Mouse (Mus musculus): Measurements from ENCODE around the gene Lpo.
A peak's percentile ranks its signal among the peaks of the same experiment; 100 is the strongest.

Gene Lpo

GRCm38 (mm10) chr11:87793460-87793859 is 34.6 kb downstream of the Lpo start, which contains the start of gene Mpo:
Gene Mpo, plus strand, starts transcription at chr11:87793581.
- Histone ChIP-seq H3K36me3 (ENCODE audit: insufficient read depth, low read length) (no peaks in the 10 kb centered on the region), H3K27me3 (ENCODE audit: insufficient read depth, low read length) (peaks cover 38% of the 10 kb centered on the region), H3K4me3 (replicated peaks; ENCODE audit: low read length) (no peak within 1 kb of the TSS), H3K9me3 (ENCODE audit: low read length) (peaks cover 5% of the 10 kb centered on the region), H3K4me1 (replicated peaks; ENCODE audit: low read depth, low read length) (peaks cover 6% of the 10 kb centered on the region)
- TF ChIP-seq POU5F1 (IDR thresholded peaks at IDR 0.05; ENCODE audit: borderline replicate concordance, low read length) (no peak), NANOG (IDR thresholded peaks at IDR 0.05; ENCODE audit: borderline replicate concordance, low read length) (no peak), CTCF (conservative IDR thresholded peaks at IDR 0.05; ENCODE audit: low read length) (no peak)

DNA sequence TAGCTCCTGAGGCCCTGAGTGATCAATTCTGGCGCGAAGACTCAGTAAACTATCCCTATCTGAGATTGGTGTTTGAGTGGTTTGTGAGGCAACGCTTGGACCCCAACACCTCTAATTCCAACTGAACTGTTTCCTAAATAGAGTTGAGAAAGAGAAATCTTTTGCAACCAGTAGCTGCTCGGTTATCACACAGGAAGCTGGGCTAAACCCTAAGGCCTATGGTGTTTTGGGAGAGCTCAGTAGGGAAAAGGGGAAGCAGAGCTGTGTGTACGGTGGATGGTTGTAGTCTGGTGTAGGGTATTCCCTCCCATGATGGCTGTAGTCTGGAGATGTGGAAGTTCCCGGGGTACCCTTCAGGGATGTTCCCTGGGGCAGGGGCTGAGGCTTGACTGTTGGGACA is 38.0 kb downstream of the Lpo start:
- Histone ChIP-seq H3K27me3 (ENCODE audit: insufficient read depth, low read length) (peaks cover 22% of the 10 kb centered on the region), H3K4me1 (replicated peaks; ENCODE audit: low read depth, low read length) (peaks cover 3% of the 10 kb centered on the region; the same call in 1 of the 2 replicates), H3K36me3 (ENCODE audit: insufficient read depth, low read length) (no peaks in the 10 kb centered on the region), H3K4me3 (replicated peaks; ENCODE audit: low read length) (no peak overlapping the region), H3K9me3 (ENCODE audit: low read length) (peaks cover 5% of the 10 kb centered on the region)
- TF ChIP-seq CTCF (conservative IDR thresholded peaks at IDR 0.05; ENCODE audit: low read length) (no peak), POU5F1 (IDR thresholded peaks at IDR 0.05; ENCODE audit: borderline replicate concordance, low read length) (no peak), NANOG (IDR thresholded peaks at IDR 0.05; ENCODE audit: borderline replicate concordance, low read length) (no peak)

DNA sequence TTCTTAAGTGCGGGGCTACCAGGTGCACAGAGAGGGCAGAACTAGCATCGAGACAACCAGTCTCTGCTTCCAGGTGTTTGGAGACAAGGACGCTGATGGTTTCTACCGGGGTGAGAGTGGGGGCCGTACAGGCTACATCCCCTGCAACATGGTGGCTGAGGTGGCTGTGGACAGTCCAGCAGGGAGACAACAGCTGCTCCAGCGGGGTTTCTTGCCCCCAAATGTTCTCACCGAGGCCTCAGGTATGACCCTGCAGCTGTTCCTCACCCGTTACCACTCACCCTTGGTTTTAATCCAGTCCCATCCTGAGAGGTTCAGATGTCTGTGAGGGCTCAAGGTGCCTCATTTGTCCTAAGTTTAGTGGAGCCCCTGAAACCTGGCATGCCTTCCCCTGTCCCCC is 48.0 kb downstream of the Lpo start:
- Histone ChIP-seq H3K36me3 (ENCODE audit: insufficient read depth, low read length) (no peaks in the 10 kb centered on the region), H3K4me3 (replicated peaks; ENCODE audit: low read length) (no peak overlapping the region), H3K27me3 (ENCODE audit: insufficient read depth, low read length) (peaks cover 78% of the 10 kb centered on the region), H3K4me1 (replicated peaks; ENCODE audit: low read depth, low read length) (peaks cover 26% of the 10 kb centered on the region), H3K9me3 (ENCODE audit: low read length) (no peaks in the 10 kb centered on the region)
- TF ChIP-seq POU5F1 (IDR thresholded peaks at IDR 0.05; ENCODE audit: borderline replicate concordance, low read length) (no peak), NANOG (IDR thresholded peaks at IDR 0.05; ENCODE audit: borderline replicate concordance, low read length) (no peak), CTCF (conservative IDR thresholded peaks at IDR 0.05; ENCODE audit: low read length) (no peak)

GRCm38 (mm10) chr11:87779392-87779791 is 48.7 kb downstream of the Lpo start:
- peaks cover 76% of the 10 kb centered on the region for H3K27me3 ChIP-seq (ENCODE audit: insufficient read depth, low read length)
- no peaks in the 10 kb centered on the region for H3K9me3 ChIP-seq (ENCODE audit: low read length)
- no peak for TF ChIP-seq POU5F1 (IDR thresholded peaks at IDR 0.05; ENCODE audit: borderline replicate concordance, low read length)
- no peak for TF ChIP-seq NANOG (IDR thresholded peaks at IDR 0.05; ENCODE audit: borderline replicate concordance, low read length)
- no peak for TF ChIP-seq CTCF (conservative IDR thresholded peaks at IDR 0.05; ENCODE audit: low read length)
- H3K36me3 ChIP-seq (ENCODE audit: insufficient read depth, low read length) = no peaks in the 10 kb centered on the region
- H3K4me1 ChIP-seq (replicated peaks; ENCODE audit: low read depth, low read length) = peaks cover 32% of the 10 kb centered on the region
- peak overlapping the region; percentile 75 for H3K4me3 ChIP-seq (replicated peaks; ENCODE audit: low read length)

- TF ChIP-seq NANOG (IDR thresholded peaks at IDR 0.05; ENCODE audit: borderline replicate concordance, low read length) (no peak), CTCF (conservative IDR thresholded peaks at IDR 0.05; ENCODE audit: low read length) (no peak), POU5F1 (IDR thresholded peaks at IDR 0.05; ENCODE audit: borderline replicate concordance, low read length) (no peak)
- Histone ChIP-seq H3K27me3 (ENCODE audit: insufficient read depth, low read length) (peaks cover 76% of the 10 kb centered on the region), H3K4me1 (replicated peaks; ENCODE audit: low read depth, low read length) (peaks cover 33% of the 10 kb centered on the region), H3K36me3 (ENCODE audit: insufficient read depth, low read length) (no peaks in the 10 kb centered on the region), H3K9me3 (ENCODE audit: low read length) (no peaks in the 10 kb centered on the region), H3K4me3 (replicated peaks; ENCODE audit: low read length) (peak overlapping the region; percentile 75)
Measured at GRCm38 (mm10) chr11:87778915-87779314, 49.2 kb downstream of the Lpo start.

- Histone ChIP-seq H3K27me3 (ENCODE audit: insufficient read depth, low read length) (peaks cover 70% of the 10 kb centered on the region), H3K36me3 (ENCODE audit: insufficient read depth, low read length) (no peaks in the 10 kb centered on the region), H3K4me3 (replicated peaks; ENCODE audit: low read length) (peak overlapping the region; percentile 75), H3K9me3 (ENCODE audit: low read length) (no peaks in the 10 kb centered on the region), H3K4me1 (replicated peaks; ENCODE audit: low read depth, low read length) (peaks cover 33% of the 10 kb centered on the region)
- TF ChIP-seq POU5F1 (IDR thresholded peaks at IDR 0.05; ENCODE audit: borderline replicate concordance, low read length) (no peak), NANOG (IDR thresholded peaks at IDR 0.05; ENCODE audit: borderline replicate concordance, low read length) (no peak)
Measured at GRCm38 (mm10) chr11:87778100-87778765, 49.9 kb downstream of the Lpo start.

- peaks cover 8% of the 10 kb centered on the region for H3K4me1 ChIP-seq (replicated peaks; ENCODE audit: low read depth, low read length)
- no peaks in the 10 kb centered on the region for H3K9me3 ChIP-seq (ENCODE audit: low read length)
- H3K4me3 ChIP-seq (replicated peaks; ENCODE audit: low read length) = no peak overlapping the region
- TF ChIP-seq CTCF (conservative IDR thresholded peaks at IDR 0.05; ENCODE audit: low read length) (no peak), POU5F1 (IDR thresholded peaks at IDR 0.05; ENCODE audit: borderline replicate concordance, low read length) (no peak), NANOG (IDR thresholded peaks at IDR 0.05; ENCODE audit: borderline replicate concordance, low read length) (no peak)
- peaks cover 39% of the 10 kb centered on the region for H3K27me3 ChIP-seq (ENCODE audit: insufficient read depth, low read length)
- no peaks in the 10 kb centered on the region for H3K36me3 ChIP-seq (ENCODE audit: insufficient read depth, low read length)
Measured at GRCm38 (mm10) chr11:87772354-87772753, 55.7 kb downstream of the Lpo start.

- no peaks in the 10 kb centered on the region for H3K9me3 ChIP-seq (ENCODE audit: low read length)
- H3K4me3 ChIP-seq (replicated peaks; ENCODE audit: low read length) = no peak overlapping the region
- peaks cover 10% of the 10 kb centered on the region; the same call in 1 of the 2 replicates for H3K4me1 ChIP-seq (replicated peaks; ENCODE audit: low read depth, low read length)
- no peaks in the 10 kb centered on the region for H3K36me3 ChIP-seq (ENCODE audit: insufficient read depth, low read length)
- TF ChIP-seq NANOG (IDR thresholded peaks at IDR 0.05; ENCODE audit: borderline replicate concordance, low read length) (no peak), POU5F1 (IDR thresholded peaks at IDR 0.05; ENCODE audit: borderline replicate concordance, low read length) (no peak), CTCF (conservative IDR thresholded peaks at IDR 0.05; ENCODE audit: low read length) (peak; percentile 89)
- H3K27me3 ChIP-seq (ENCODE audit: insufficient read depth, low read length) = peaks cover 39% of the 10 kb centered on the region
Measured at GRCm38 (mm10) chr11:87770989-87771388, 57.1 kb downstream of the Lpo start.

GRCm38 (mm10) chr11:87768745-87769144 is 59.3 kb downstream of the Lpo start:
- TF ChIP-seq CTCF (conservative IDR thresholded peaks at IDR 0.05; ENCODE audit: low read length) = no peak
- no peak for TF ChIP-seq POU5F1 (IDR thresholded peaks at IDR 0.05; ENCODE audit: borderline replicate concordance, low read length)
- no peak for TF ChIP-seq NANOG (IDR thresholded peaks at IDR 0.05; ENCODE audit: borderline replicate concordance, low read length)
- Histone ChIP-seq H3K36me3 (ENCODE audit: insufficient read depth, low read length) (no peaks in the 10 kb centered on the region), H3K9me3 (ENCODE audit: low read length) (no peaks in the 10 kb centered on the region), H3K4me3 (replicated peaks; ENCODE audit: low read length) (no peak overlapping the region), H3K27me3 (ENCODE audit: insufficient read depth, low read length) (peaks cover 50% of the 10 kb centered on the region), H3K4me1 (replicated peaks; ENCODE audit: low read depth, low read length) (peaks cover 18% of the 10 kb centered on the region)
